Mouse (Mus musculus) cerebellum, adult 9-10 months (tissue): Measurements from ENCODE around the gene Runx2.

Experiments used
- DNase-seq: peaks from one replicate; pipeline ENCODE4 v3.0.0; 2022

Gene Runx2

GRCm38 (mm10) chr17:44814508-44815175 lies at the start of gene Runx2:
Gene Runx2 (minus strand): TSS chr17:44814797.
- no peak for DNase-seq

DNA sequence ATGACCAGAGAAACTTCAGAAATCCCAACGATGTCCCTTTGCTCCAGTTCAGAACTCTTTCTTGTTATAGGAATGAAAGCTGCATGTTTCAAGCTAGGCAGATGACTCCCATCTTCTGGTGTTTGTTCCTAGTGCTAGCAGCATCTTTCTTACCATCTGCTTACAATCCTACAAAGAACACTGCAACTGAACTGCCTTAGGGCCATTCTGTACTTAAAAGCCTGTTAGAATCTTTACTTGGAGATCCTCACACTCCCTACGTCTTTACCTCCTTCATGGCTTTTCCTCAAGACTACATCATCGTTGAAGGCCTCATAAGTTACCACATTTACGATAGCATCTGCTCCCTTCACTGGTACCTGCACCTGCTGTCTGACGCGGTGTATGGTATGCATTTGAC lies 48.6 kb upstream of the Runx2 start:
- no peak for DNase-seq

DNA sequence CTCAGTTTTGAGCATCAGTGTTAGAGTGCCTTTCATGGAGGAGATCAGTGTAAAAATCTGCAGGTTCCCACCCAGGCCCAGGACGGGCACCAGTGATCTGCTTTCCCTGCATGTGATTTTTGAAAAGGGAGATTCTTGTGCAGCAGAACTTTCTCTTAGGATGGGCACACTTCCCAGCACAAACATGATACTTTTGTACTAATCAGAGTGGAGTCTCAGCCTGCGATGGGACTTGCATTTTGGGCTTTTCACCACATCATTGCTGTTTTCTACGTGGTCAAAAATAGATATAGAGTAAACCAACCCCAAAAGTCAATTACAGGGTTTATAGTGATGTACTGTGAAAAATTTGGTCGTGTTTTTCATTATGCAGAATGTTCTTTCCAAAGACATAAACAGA lies 27.6 kb upstream of the Runx2 start:
- no peak for DNase-seq

DNA sequence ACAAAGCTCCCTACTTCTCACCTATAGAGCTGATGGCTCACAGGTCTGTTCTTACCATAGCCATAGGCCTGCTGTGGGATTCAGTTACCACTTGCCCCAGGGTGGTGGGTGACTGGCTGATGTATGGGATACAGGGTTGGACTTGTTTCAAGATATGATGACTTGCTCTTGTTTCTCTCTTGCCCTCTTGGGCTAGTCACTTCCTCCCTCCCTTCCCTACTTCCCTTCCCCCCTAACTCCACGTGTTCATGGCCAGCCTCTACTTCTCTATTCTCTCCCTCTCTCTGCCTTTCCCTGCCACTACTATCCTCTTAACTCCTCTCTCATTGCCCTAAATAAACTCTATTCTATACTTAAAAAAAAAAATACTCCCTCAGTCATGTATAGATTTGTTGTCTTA lies 16.6 kb upstream of the Runx2 start:
- DNase-seq, result no peak

DNA sequence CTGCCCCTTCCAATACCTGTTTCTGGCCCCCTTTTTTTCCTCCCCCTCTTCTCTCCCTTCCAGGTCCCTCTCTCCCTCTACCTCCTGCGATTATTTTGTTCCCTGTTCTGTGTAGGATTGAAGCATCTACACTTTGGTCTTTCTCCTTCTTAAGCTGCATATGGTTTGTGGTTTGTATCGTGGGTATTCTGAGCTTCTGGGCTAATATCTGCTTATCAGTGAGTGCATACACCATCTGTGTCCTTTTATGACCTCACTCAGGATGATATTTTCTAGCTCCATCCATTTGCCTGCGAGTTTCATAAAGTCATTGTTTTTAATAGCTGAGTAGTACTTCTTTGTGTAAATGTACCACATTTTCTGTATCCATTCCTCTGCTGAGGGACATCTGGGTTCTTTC lies 15.0 kb upstream of the Runx2 start:
- no peak for DNase-seq

GRCm38 (mm10) chr17:44827964-44828363 lies 13.4 kb upstream of the Runx2 start:
- DNase-seq, result no peak

GRCm38 (mm10) chr17:44827124-44827523 lies 12.5 kb upstream of the Runx2 start:
- no peak for DNase-seq

- DNase-seq, result no peak
These were observed 7.3 kb upstream of the Runx2 start for GRCm38 (mm10) chr17:44821940-44822339.

- DNase-seq, result no peak
These were observed 5.2 kb upstream of the Runx2 start for GRCm38 (mm10) chr17:44819816-44820215.

- DNase-seq, result no peak
These were observed 4.2 kb upstream of the Runx2 start for GRCm38 (mm10) chr17:44818825-44819224.

GRCm38 (mm10) chr17:44807031-44807430 lies 7.6 kb downstream of the Runx2 start:
- no peak for DNase-seq

DNA sequence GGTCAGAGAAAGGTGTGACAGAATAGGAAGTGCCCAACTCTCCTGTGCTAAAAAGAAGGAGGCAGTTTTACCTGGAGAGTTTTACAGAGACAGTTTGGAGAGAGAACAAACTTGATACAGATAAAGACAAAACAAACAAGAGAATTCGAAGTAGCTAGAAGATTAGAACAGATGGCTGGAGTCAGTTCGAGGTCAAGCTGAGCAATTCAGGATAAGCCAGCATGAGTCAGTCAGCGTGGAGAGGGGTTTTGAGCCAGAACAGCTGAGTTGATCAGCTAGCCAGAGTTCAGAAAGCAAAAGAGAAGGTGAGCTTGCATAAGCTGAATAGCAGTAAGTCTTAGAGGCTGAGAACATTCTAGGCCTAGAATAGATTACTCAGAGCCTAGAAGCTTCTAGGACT lies 17.3 kb downstream of the Runx2 start:
- DNase-seq, result no peak

DNA sequence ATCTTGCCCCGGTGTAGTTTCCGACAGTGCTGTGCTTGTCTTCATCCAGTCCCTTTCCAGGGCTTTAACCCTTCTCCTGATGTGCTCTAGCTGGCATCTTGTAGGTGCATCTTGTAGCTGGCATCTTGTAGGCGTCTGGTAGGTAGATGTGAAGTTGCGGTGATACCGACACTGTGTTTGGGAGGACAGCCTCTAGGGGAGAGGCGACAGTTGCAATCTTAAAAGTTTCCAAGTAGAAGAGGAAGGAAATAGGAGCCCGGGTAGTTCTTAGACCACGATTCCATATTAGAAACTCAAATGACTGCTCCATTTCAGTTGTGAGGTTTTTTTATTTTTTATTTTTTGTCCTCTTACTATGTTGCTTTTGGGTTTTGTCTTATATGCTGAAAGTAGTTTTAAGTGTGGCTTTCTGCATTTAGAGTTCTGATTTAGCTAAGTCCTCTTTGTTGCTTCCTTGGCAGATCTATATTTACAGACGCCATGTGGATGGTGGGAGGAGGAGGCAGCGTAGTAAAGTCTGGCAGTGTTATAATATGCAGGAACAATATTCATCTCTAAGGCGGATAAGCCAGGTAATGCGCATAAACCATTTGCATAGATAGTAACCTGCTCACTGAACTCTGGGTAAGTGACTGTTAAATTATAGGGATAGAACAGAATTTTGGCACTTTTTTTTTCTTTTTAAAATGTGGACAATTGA lies 22.2 kb downstream of the Runx2 start:
- no peak for DNase-seq

- no peak for DNase-seq
These were observed 25.4 kb downstream of the Runx2 start for GRCm38 (mm10) chr17:44788982-44789747.

DNA sequence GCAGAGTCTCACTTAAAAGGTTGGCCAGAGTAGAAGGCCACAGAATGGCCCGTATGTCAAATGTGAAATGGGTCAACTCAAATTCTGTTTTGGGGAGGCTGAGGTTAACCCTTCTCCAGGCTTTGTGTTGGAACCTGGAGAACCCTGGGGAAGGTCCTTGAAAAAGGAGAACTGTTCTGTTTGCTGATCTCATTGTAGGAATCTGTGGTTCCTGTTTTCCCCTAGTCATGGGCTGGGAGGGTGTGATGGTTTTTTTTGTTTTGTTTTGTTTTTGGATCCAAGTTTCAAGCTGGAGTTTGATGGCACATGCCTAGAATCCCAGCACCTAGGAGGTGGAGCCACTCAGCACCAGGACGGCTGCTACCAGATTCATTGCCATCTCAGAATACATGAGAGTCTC lies 31.5 kb downstream of the Runx2 start:
- no peak for DNase-seq

GRCm38 (mm10) chr17:44782366-44782765 lies 32.2 kb downstream of the Runx2 start:
- no peak for DNase-seq

DNA sequence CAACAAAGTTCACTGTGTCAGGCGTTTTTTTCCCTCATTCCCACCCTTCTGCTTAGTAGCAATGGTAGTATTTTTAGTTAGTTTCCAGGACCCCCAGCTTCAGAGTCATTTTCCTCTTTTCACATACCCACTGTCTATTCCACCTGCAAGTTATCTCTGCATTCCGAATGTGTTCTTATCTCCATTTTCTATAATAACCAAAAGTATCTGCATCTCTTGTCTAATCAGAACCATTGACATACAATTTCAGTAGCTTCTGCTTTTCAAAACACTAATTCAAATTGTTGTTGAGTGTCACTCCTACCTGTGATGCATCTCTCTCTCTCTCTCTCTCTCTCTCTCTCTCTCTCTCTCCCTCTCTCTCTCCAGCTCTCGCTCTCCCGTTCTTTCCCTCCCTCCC lies 34.2 kb downstream of the Runx2 start:
- no peak for DNase-seq

- DNase-seq, result peak; percentile 24
These were observed 36.5 kb downstream of the Runx2 start for GRCm38 (mm10) chr17:44778141-44778540.

GRCm38 (mm10) chr17:44777337-44777804 lies 37.2 kb downstream of the Runx2 start:
- peak; percentile 72 for DNase-seq

DNA sequence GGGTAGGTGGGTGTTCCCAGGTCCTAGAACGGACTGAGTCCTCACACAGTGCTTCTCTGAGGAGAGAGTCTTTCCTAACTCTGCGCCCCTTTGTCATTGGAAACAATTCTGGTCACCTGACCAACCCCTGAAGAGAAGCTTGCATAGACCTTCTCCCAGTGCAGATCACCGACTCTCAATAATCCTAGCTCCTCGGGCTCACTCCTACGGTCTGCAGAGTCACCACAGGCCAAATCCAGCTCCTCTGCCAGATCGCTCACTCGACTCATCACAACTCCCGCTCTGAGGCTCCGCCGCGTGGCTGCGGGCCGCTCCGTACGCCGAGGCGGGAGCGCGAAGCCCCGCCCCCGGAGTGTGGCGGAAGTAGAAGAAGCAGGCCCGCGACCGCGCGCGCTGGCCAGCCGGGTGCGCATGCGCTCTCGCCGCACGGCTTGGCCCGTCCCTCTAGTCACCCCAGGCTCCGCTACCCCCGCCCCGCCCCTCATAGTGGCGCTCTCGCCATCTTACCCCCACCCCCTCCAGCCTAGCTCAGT lies 37.8 kb downstream of the Runx2 start, which contains the start of gene Supt3:
Supt3 (plus strand) TSS at position 415 of the 533 bp plus-strand sequence.
- peak; percentile 94 for DNase-seq

- no peak for DNase-seq
These were observed 42.0 kb downstream of the Runx2 start for GRCm38 (mm10) chr17:44772576-44772975.

- no peak for DNase-seq
These were observed 43.7 kb downstream of the Runx2 start for GRCm38 (mm10) chr17:44770871-44771270.

DNA sequence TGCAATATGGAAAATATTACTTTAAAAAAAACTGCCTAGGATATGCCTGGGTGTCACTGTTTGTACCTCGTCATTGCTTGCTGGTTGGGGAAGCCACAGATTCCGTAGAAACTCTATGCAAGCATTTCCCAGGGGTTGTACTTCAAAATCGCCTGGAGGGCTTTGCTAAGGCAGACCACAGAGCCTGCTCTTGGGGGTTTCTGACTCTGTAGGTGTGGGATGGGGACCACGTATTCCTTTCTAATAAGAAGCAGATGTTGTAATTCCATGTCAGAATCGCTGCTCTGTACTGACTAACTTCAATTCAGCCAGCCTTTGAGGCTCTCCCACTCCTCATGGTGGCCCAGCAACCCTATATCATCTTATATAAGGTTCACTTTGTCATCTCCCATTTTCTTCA lies 46.1 kb downstream of the Runx2 start:
- DNase-seq, result no peak
